Mouse (Mus musculus) adrenal gland, adult 10 weeks (tissue): ENCODE data around the gene Kif2b. TPM values are rescaled to one million over a fixed set of nuclear protein-coding genes. Genes with fewer than 3 reads are reported as not detected.

ENCODE experiments used
- polyA plus RNA-seq: library from polyadenylated mRNA; stranded (reverse); fragments of 350-450 nt; fragmentation: Illumina TruSeq; extraction: RNeasy Lipid Tissue Mini Kit (QIAGEN cat#74804); gene quantifications from one replicate; pipeline ENCODE4 v1.2.3, GENCODE M21; 2014; ENCODE audit warnings: low read depth, low replicate concordance

Gene Kif2b
- not detected for polyA plus RNA-seq

DNA sequence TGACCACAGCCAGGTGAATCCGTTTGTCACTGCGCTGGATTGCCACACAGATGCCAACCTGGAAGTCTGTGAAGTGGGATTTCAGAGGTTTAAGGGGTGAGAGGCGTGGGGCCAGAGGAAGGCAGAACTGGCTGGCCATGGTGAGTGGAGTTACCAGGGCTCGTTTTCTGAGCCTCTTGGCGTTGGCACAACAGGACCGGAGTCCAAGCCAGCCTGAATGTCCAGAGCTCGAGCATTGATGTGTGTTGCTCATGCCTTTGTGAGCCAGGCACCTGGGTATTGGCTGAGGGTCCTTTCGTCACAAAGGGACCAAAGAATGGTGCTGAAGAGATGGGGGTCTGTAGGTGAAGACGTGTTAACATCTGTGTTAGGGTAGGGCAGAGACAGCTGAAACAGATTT is at the start of gene Kif2b:
Gene Kif2b (minus strand): TSS at position 242 of the 400 bp plus-strand sequence.

